Mouse (Mus musculus) bone marrow, adult 2 months (tissue): ENCODE data around the gene Btla. TPM values are rescaled to one million over a fixed set of nuclear protein-coding genes. Genes with fewer than 3 reads are reported as not detected.

Source experiments
- H3K27ac ChIP-seq: fragments of 200-500 bp; 2 replicates; pipeline ENCODE4 v1.5.1; 2012; ENCODE audit warnings: low read depth, mild to moderate bottlenecking, control low read depth, inconsistent platforms, low read length; ENCODE audit not compliant: control insufficient read depth, poor library complexity, insufficient read depth
- H3K4me1 ChIP-seq: fragments of 200-500 bp; 2 replicates; pipeline ENCODE4 v1.6.1; 2011; ENCODE audit warnings: low read length; ENCODE audit not compliant: control insufficient read depth, insufficient read depth
- H3K4me3 ChIP-seq: fragments of 200-500 bp; replicated peaks from 2 replicates; pipeline ENCODE3; 2011; ENCODE audit warnings: mild to moderate bottlenecking, low read depth, low read length, control low read depth; ENCODE audit not compliant: control insufficient read depth
- CTCF ChIP-seq: fragments of 200-500 bp; IDR thresholded peaks from 2 replicates; pipeline ENCODE4 v1.5.1; 2011; ENCODE audit warnings: low read length, control low read depth; ENCODE audit not compliant: control insufficient read depth, insufficient read depth
- POLR2A ChIP-seq: fragments of 200-500 bp; IDR thresholded peaks from 2 replicates; pipeline ENCODE4 v1.6.1; 2011; ENCODE audit warnings: low read depth, mild to moderate bottlenecking, control low read depth, low read length, borderline replicate concordance; ENCODE audit not compliant: control insufficient read depth
- WGBS: fragments of 180-500 bp; shearing (Covaris S2); methylation state at CpG from one replicate; pipeline ENCODE4 v1.1.7; 2018; 5-methylcytosine and 5-hydroxymethylcytosine counted together
- polyA plus RNA-seq: library from polyadenylated mRNA; stranded (reverse); fragments of >200 nt; gene quantifications from 2 replicates; pipeline ENCODE4 v1.2.4, GENCODE M21; 2011; ENCODE audit warnings: low replicate concordance; ENCODE audit not compliant: missing spikeins, insufficient read depth, insufficient read length

Gene Btla
- polyA plus RNA-seq, 1 experiment, result 20.5 TPM

GRCm38 (mm10) chr16:45249761-45250160, 25.6 kb downstream of the Btla start:
- whole genome bisulfite sequencing, result 85% methylated on average over 2 of the region's 2 CpGs
- Histone ChIP-seq H3K4me3 (no peak overlapping the region), H3K4me1 (no peaks in the 10 kb centered on the region; the same call in 1 of the 2 replicates), H3K27ac (no peak overlapping the region)
- no peak for TF ChIP-seq POLR2A
- TF ChIP-seq CTCF, result no peak

DNA sequence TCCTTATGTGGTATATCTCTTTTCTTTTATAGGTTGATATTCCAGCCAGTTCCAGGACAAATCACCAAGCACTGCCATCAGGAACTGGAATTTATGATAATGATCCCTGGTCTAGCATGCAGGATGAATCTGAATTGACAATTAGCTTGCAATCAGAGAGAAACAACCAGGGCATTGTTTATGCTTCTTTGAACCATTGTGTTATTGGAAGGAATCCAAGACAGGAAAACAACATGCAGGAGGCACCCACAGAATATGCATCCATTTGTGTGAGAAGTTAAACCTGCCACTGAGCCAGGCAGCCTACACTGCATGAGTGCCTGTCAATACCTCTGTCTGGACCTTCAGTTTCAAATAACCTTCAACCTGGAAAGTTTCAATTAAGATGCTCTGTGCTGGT, 26.2 kb downstream of the Btla start:
- no peak overlapping the region for H3K4me3 ChIP-seq
- no peak overlapping the region for H3K27ac ChIP-seq
- TF ChIP-seq CTCF (no peak), POLR2A (no peak)
- no peaks in the 10 kb centered on the region; the same call in 1 of the 2 replicates for H3K4me1 ChIP-seq

DNA sequence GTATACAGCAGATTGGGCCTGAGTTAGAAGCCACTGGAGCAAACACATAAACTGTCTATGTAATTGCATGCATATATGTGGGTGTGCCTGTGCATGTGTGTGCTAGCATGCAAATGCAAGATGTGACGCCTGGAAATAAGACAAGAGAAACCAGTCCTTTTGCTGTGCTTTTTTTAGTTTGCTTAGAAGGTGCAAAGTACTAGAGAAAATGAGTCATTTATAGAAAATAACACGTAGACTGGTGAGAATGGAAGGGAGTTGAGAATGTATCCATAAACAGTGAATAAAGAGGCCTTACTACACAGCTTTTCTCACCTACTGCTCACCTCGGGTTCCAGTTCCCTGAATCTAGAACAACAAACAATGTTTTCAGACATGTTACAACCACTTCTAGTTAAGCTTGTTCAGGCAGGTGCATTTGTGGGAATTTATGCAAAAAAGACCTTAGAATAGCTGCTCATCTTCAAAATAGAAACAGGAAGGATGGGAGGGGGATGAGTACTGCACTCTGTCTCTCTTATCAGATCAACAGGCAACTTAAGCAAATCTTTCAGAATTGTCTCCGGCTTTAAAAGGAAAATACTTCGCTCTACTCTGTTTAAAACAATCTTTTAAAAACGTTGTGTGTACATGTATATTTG, 27.8 kb downstream of the Btla start:
- H3K27ac ChIP-seq, result no peak overlapping the region; the same call in 1 of the 2 replicates
- no peak overlapping the region for H3K4me3 ChIP-seq
- no peaks in the 10 kb centered on the region; the same call in 1 of the 2 replicates for H3K4me1 ChIP-seq
- TF ChIP-seq CTCF, result no peak
- TF ChIP-seq POLR2A, result no peak
- WGBS, result 49% methylated on average over 6 of the region's 6 CpGs

DNA sequence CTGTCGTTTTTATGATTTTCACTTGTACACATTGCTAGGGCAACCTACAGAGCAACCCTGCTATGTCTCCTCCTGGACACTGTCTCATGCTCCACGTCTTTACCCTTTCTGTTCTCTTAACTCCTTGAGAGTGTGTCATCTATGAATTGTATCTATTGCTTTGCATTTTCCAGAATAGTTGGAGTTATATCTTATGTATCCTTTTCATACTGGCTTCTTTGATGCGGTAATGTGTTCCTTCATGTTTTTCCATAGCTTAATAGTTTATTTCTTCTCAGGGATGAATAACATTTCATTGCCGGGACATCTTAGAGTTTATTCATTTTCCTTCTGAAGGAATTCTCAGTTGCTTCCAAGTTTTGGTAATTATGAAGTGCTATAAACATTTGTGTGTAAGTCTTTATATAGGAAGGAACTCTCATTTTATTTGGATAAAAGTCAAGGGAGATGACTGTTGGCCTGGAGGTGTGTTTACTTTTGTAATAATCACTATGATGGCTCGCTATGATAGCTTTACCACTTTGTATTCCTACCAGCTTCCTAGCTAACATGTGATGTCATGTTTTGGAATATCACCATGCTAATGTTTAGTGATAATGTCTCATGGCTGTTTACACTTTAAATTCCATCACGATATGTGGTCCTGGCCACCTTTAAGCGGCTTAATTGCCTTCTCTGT, 31.2 kb downstream of the Btla start:
- H3K27ac ChIP-seq, result no peak overlapping the region
- TF ChIP-seq POLR2A, result no peak
- TF ChIP-seq CTCF, result no peak
- H3K4me1 ChIP-seq, result no peaks in the 10 kb centered on the region; the same call in 1 of the 2 replicates
- no peak overlapping the region for H3K4me3 ChIP-seq
- WGBS, result 88% methylated on average over 7 of the region's 7 CpGs

GRCm38 (mm10) chr16:45256895-45257294, 32.8 kb downstream of the Btla start:
- no peak overlapping the region for H3K27ac ChIP-seq
- H3K4me1 ChIP-seq, result no peaks in the 10 kb centered on the region; the same call in 1 of the 2 replicates
- no peak for TF ChIP-seq POLR2A
- TF ChIP-seq CTCF, result no peak
- no peak overlapping the region for H3K4me3 ChIP-seq
- 63% methylated on average over 2 of the region's 2 CpGs for WGBS

GRCm38 (mm10) chr16:45257567-45257966, 33.5 kb downstream of the Btla start:
- no peak for TF ChIP-seq CTCF
- TF ChIP-seq POLR2A, result no peak
- H3K4me3 ChIP-seq, result no peak overlapping the region
- peak overlapping the region; percentile 42; the same call in 1 of the 2 replicates for H3K27ac ChIP-seq
- WGBS, result 16% methylated on average over 1 of the region's 1 CpGs
- H3K4me1 ChIP-seq, result no peaks in the 10 kb centered on the region; the same call in 1 of the 2 replicates

DNA sequence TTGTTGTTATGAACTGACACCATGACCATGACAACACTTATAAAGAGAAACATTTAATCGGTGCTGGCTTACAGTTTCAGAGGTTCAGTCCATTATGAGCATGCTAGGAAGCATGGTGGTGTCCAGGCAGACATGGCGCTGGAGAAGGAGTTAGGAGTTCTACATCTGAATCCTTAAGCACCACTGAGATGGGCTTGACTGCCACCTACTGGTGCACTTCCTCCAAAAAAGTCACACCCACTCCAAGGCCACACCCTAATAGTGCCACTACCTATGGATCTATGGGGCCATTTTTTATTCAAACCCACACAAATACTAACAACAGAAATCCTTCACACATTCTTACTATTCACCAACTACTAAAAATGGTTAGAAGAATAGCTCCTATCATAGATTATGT, 35.5 kb downstream of the Btla start:
- 78% methylated on average over 2 of the region's 2 CpGs for WGBS
- H3K27ac ChIP-seq, result no peak overlapping the region
- no peaks in the 10 kb centered on the region; the same call in 1 of the 2 replicates for H3K4me1 ChIP-seq
- TF ChIP-seq POLR2A (no peak), CTCF (peak; percentile 50)
- H3K4me3 ChIP-seq, result no peak overlapping the region

GRCm38 (mm10) chr16:45261321-45261720, 37.2 kb downstream of the Btla start:
- H3K4me1 ChIP-seq, result no peaks in the 10 kb centered on the region; the same call in 1 of the 2 replicates
- 63% methylated on average over 2 of the region's 2 CpGs for WGBS
- no peak overlapping the region for H3K4me3 ChIP-seq
- TF ChIP-seq POLR2A, result no peak
- no peak for TF ChIP-seq CTCF
- H3K27ac ChIP-seq, result no peak overlapping the region

DNA sequence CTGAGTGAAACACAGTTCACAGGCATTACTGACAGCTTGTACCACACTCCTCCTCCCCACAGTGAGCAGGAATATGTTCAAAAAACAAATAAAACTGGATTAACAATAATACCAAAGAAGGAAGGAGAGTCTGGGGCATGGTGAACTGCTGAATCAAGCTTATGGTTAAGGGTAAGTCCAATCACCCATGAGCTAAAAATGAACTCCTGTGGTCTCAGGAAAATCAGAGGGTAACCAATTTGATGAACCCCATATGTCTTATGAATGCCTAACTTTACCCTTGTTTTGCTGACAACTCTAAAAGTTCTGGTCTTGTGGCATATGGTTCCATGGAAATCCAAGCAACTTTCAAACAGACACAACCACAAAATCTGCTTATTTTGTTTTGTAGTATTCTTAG, 37.9 kb downstream of the Btla start:
- H3K4me1 ChIP-seq, result no peaks in the 10 kb centered on the region; the same call in 1 of the 2 replicates
- H3K27ac ChIP-seq, result no peak overlapping the region
- TF ChIP-seq CTCF (no peak), POLR2A (no peak)
- H3K4me3 ChIP-seq, result no peak overlapping the region

DNA sequence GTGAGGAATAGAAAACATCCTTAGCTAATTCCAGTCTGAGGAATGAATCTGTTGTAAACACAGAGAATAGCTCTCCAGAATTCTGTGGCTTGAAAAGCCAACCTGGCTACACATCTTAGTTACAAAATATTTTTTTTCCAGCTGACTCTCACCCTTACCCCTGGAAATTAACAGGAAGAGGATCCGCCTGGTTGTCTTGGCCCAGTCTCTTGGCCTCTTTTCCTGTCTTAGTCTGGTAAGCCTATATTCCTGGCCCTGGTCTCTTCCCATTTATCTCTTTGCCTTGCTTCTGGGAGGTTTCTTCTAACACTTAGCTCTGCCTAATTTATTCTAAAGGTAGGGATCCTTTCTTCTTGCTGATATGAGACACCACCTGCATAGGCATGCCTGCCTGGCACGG, 45.8 kb downstream of the Btla start:
- TF ChIP-seq POLR2A (no peak), CTCF (no peak)
- Histone ChIP-seq H3K27ac (no peak overlapping the region), H3K4me1 (no peaks in the 10 kb centered on the region), H3K4me3 (no peak overlapping the region)
- WGBS, result 83% methylated on average over 2 of the region's 2 CpGs
